Mouse (Mus musculus) gastrocnemius, postnatal 36 days (tissue): ENCODE results near the gene Tmem63a. TPM values are rescaled to one million over a fixed set of nuclear protein-coding genes. Genes with fewer than 3 reads are reported as not detected.
A peak's percentile ranks its signal among the peaks of the same experiment; 100 is the strongest.

ENCODE experiments used
- DNase-seq, 2 experiments: peaks; one replicate each; pipeline ENCODE4 v3.0.0; 2022
- intact Hi-C: fragments of 180-260 bp; cut with DNase I; formaldehyde crosslinking; loops from one replicate; pipeline ENCODE4 v1.15.1; 2025
- total RNA-seq, 2 experiments: library from RNA; stranded (reverse); gene quantifications; 2 replicates each; pipeline ENCODE4 v1.2.3; 2021

The Tmem63a gene
- total RNA-seq, 2 experiments from 2014 or later = 12.4 to 13.3 TPM

DNA sequence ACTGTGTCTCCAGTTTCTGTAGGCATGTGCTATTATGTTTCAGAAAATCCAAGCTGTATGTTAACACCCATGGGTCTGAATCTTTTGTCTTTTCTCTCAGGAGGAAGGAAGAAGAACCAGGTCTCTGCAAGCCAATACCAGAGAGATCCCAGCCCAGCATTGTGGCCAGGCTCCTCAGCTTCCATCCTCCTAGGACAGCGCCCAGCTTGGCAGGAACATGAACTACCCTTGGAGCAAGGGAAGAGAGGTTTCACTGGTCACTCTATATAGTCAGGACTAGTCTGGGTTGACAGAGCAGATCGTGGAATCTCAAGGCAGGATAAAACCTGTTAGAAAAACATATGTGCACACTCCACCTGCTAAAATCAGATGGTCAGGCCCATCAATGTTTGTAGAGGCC lies 61.6 kb downstream of the Tmem63a start:
- no peak for DNase-seq
- intact Hi-C loops = no loop called here

- DNase-seq = no peak
- intact Hi-C loops = no loop called here
These were observed 63.2 kb downstream of the Tmem63a start for GRCm38 (mm10) chr1:181005331-181005730.

DNA sequence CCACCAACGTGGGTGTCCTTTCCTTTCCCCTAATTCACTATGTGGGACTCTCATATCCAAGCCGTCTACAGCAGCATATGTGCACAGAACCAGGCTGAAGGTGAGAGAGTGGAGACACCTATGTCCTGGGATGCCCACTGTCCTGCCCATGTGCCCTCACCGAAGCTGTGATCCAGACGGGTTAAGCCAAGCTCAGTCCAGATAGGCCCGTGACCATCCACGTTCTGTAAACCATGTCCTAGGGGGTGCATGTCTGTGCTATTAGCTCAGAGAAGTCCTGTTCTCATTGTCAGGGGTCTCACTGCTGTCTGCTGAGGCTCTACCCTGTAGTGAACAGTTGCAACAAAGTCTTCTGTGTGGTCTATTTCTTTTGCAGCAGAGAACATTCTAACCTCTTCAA lies 65.7 kb downstream of the Tmem63a start:
- intact Hi-C loops = no loop called here

DNA sequence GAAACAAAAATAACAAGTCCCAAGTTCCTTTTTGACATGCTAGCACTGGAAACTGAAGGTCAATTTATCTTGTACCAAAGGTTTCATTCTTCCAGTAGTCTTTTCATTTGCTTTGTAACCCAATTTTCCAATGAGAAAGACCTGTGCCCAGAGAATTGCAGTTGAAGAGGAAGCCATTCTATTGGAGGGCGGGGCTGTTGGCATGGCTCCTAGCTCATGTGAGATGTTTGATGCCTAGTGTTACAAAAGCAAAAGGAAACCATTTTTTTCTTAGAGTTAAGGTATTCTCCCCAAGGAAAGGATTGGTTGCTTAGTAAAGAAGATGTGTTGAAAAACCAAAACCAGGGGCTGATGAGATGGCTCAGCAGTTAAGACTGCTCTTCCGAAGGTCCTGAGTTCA lies 66.1 kb downstream of the Tmem63a start:
- intact Hi-C loops = no loop called here
- peak in 1 of 2 experiments; percentile 37 for DNase-seq

More for the DNA sequence above, 65.7 kb downstream of the Tmem63a start:
- no peak for DNase-seq

DNA sequence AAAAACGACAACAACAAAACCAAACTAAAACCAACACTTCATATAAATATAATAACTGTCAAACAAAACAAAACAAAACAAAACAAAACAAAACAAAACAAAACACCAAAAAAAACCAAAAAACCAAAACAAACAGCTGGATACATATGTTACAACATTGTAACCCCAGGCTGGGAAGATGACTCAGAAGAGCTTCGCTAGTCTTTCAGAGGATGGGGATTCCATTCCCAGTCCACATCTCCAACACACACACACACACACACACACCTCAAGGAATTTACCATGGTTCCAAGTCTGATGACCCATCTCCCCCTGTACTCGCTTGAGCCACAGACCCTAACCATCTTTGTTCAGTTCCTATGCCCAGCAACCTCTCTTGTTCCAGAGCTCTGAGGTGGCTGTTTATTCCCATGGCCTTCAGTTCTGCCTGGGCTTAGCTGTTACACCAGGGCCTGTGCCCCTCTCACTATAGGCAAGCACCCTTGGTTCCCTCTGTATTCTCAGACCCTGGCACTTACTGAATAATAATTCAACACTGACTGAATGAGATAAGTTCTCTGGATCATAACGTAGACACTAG lies 67.0 kb downstream of the Tmem63a start:
- intact Hi-C loops = no loop called here

DNA sequence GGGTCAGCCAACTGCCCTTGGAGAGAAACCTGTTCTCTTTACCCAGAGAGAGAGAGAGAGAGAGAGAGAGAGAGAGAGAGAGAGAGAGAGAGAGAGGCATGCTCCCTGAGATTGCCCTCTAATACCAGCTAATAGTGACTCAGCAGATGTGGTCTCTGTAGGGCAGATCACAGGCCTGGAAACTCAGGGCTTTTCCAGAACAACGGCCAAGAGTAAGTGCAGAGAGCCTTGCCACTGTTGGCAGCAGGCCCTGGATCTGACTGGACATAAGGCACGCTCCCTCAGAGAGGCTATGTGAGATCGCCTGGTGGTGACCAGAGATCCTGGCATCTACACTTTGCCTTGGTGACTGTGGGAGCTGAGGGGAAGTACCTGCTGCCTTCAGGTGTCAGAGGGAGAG lies 67.6 kb downstream of the Tmem63a start:
- DNase-seq = peak; percentile 52 to 70
- intact Hi-C loops = no loop called here

More for the DNA sequence above, 67.0 kb downstream of the Tmem63a start:
- DNase-seq = no peak

- DNase-seq = no peak
- intact Hi-C loops = no loop called here
These were observed 68.2 kb downstream of the Tmem63a start for GRCm38 (mm10) chr1:181010171-181010932.

DNA sequence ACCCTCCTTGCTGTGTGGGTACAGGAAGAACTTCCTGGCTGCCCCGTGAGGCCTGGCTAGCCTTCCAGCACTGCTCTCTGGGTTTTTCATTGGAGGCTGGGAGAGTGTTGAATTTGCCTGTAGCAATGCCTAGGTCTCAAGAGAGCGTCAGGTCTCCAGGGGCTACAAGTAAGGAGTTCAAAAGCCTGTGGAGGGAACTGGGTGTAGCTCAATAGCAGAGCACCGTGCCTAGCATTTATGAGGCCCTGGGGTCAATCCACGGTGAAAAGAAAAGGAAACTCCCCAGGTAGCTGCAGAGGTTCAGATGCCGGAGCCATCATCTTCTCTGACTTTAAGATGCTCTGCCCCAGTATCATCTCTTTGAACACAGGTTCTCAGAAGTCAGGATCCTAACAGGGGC lies 69.5 kb downstream of the Tmem63a start:
- intact Hi-C loops = no loop called here

DNA sequence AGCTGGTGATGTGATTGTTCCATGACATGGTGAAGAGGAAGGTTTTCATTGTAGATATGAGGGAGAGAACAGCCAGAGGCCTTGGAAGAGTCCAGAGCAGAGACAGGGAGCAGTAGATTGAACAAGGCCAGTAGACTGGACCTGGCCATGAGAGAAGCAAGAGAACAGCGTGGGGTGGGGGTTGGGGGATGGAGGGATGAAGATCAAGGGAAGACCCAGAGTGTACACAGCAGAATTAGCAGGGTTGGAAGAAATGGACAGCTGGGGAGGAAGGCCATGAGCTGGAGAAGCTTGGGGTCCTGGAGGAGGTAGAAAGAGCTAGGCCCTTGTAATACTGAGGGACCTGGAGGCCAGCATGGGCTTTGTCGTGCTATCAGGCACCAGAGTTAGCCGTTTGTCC lies 70.3 kb downstream of the Tmem63a start:
- intact Hi-C loops = no loop called here

More for the DNA sequence above, 69.5 kb downstream of the Tmem63a start:
- DNase-seq = no peak

GRCm38 (mm10) chr1:181013446-181013845 lies 71.3 kb downstream of the Tmem63a start:
- intact Hi-C loops = no loop called here
- no peak for DNase-seq

More for the DNA sequence above, 70.3 kb downstream of the Tmem63a start:
- DNase-seq = no peak

- DNase-seq = peak; percentile 78 to 82
- intact Hi-C loops = no loop called here
These were observed 72.8 kb downstream of the Tmem63a start for GRCm38 (mm10) chr1:181014731-181015500.

GRCm38 (mm10) chr1:181015558-181015957 lies 73.4 kb downstream of the Tmem63a start:
- peak; percentile 72 to 77 for DNase-seq
- intact Hi-C loops = no loop called here

GRCm38 (mm10) chr1:181016045-181016444 lies 73.9 kb downstream of the Tmem63a start:
- intact Hi-C loops = loop anchor here (2.0 kb wide), 1 partner anchor 23 kb away; no protein-coding TSS in a partner anchor
- DNase-seq = no peak

- peak; percentile 67 to 86 for DNase-seq
- intact Hi-C loops = loop anchor here (2.0 kb wide), 1 partner anchor 24 kb away; no protein-coding TSS in a partner anchor
These were observed 74.5 kb downstream of the Tmem63a start for GRCm38 (mm10) chr1:181016532-181017131.

GRCm38 (mm10) chr1:181017212-181017711 lies 75.1 kb downstream of the Tmem63a start:
- peak; percentile 78 to 80 for DNase-seq
- intact Hi-C loops = loop anchor here (2.0 kb wide), 1 partner anchor 24 kb away; no protein-coding TSS in a partner anchor

DNA sequence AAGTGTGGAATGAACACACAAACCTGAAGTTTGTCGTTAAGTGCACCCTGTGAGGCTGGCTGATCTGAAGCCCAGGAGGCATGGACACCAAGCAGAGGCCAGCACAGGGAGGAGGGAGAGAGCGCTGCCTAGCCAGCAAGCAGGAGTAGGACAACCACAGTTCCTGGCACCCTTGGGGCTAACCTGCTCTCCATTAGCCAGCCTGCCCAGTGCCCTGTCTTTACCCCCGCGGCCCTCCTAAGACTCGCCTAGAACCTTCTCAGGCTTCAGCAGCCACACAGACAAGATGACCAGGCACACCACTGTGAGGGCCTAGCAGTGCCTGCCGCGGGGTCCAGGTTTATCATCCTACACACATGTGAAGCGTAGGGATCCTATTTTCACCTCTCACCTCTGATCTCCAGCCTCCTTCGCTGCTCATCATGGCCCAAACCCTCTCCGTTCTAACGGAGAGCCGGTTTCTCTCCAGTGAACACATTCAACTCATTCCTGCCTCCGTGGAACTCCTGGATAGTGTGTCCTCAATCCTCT lies 75.8 kb downstream of the Tmem63a start:
- intact Hi-C loops = loop anchor here (2.0 kb wide), 1 partner anchor 25 kb away; no protein-coding TSS in a partner anchor
- DNase-seq = no peak

DNA sequence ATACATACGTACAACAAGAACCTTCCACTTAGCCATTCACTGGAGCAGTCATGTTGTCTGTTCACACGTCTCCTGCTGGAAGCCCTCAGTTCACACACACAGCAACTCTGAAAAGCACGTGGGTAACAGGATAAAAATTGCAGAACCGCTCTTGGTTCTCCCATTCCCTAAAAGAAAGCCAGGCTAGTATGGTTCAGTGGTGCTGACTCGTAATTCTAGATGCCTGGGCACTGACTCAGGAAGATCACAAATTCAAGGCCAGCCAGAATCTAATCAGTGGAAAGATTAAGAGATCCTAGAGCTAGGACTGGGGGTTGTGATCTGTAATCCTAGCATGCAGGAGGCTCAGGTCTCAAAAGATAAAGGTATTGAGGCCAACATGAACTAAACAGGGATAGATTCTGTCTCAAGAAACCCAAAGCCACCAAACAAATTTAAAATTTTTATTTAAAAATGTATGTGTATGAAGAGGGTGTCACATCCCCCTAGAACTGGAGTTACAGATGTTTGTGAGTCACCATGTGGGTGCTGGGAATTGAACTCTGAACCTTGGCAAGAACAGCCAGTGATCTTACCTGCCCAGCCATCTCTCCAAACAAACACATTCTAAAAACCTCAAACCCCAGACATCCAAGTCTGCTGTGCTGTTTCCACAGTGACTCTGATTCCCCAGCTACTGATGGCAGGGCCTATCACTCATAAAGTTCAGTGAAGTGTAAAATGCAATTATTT lies 78.8 kb downstream of the Tmem63a start, which contains the start of gene Ephx1:
TSS of gene Ephx1 (minus strand) at position 149 of the 732 bp plus-strand sequence.
- DNase-seq = no peak
- intact Hi-C loops = no loop called here

DNA sequence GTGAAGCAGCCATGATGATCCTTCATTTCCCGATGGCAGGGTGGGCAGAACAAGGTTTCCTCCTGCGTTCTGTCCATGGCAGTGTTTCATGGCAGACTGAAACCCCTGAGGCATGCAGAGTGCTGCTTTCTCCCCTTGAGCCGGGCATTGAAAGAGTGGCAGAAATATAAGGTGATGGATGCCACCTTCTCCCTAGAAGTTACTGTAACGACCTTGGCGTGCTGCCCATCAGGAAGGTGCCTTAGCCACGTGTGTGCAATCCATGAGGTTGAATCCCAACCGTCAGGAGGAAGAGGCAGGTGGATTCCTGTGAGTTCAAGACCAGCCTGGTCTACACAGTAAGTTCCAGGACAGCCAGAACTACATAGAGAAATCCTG lies 79.3 kb downstream of the Tmem63a start:
- no peak for DNase-seq
- intact Hi-C loops = no loop called here

DNA sequence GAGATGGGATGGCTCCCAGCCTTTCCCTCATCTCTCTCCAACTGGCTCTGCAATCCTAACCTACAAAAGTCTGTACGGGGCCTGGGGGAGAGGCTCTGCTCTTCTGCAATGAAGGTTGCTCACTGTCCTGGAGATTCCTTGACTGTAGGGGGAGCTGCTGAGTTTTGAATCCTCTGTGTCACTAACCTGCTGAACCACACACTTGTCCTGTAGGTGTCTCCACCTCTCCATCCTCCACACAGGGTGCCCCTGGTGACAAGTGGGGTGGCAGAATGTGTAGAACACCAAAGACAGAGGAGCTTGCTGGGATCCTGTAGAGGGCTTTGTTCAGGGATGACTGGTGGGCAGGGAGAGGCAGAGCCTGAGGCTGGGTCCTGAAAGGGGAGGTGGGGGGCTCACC lies 80.1 kb downstream of the Tmem63a start:
- no peak for DNase-seq
- intact Hi-C loops = no loop called here
